Mouse (Mus musculus) heart, postnatal 36 days (tissue): ENCODE measurements around the gene Acvr1. TPM values are rescaled to one million over a fixed set of nuclear protein-coding genes. Genes with fewer than 3 reads are reported as not detected.
A peak's percentile ranks its signal among the peaks of the same experiment; 100 is the strongest.

Source experiments
- DNase-seq, 2 experiments: peaks; one replicate each; pipeline ENCODE4 v3.0.0; 2021 to 2022
- intact Hi-C: fragments of 180-260 bp; cut with DNase I; formaldehyde crosslinking; loops from one replicate; pipeline ENCODE4 v1.15.1; 2025
- total RNA-seq, 2 experiments: library from RNA; stranded (reverse); gene quantifications; 2 replicates each; pipeline ENCODE4 v1.2.3; 2021

The Acvr1 gene
- total RNA-seq, 2 experiments from 2014 or later = 16.0 to 16.8 TPM

DNA sequence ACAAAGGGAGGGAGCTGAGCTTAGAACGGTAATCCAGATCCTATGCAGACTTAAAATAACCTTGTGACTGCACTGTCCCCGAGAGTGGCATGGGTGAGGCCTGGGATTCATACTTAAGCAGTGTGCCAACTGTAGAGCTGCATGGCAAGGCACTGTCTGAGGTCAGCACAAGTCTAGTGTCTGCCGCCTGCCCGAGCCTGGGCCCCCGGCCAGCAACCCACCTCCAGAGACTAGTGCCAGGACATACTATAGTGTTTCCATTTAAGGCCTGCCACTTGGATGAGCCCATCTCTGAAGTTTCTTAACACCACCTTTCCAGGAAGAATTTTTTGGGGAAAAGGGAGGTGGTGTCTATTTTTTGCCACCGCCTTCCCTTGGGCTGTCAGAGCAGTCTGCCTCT lies 1.7 kb downstream of the Acvr1 start:
- DNase-seq = peak in 1 of 2 experiments; percentile 29

DNA sequence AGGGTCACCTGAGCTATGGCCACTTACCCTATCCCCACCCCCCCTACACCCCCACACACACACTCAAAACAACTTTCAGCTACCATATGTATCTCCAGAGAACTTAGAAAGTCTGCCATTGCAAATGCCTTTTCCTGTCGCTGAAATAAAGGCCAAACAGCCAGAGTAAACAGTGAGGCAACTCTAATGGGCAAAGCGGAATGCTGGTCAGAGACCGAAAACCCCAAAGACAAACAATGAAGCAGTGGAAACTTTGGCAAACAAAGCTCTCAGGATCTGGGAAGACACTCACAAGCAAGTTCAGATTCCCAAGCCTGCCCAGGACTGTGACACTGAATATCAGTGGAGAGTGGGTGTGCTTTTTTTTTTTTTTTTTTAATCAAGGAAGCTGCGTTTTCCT lies 4.8 kb downstream of the Acvr1 start:
- no peak for DNase-seq
- intact Hi-C loops = loop anchor here (10.0 kb wide), 2 partner anchors 47 to 367 kb away; partner anchors contain the start of gene Cytip

More for the DNA sequence above, 1.7 kb downstream of the Acvr1 start:
- intact Hi-C loops = loop anchor here (5.0 to 10.0 kb wide), 3 partner anchors 50 to 370 kb away; partner anchors contain the start of gene Cytip

DNA sequence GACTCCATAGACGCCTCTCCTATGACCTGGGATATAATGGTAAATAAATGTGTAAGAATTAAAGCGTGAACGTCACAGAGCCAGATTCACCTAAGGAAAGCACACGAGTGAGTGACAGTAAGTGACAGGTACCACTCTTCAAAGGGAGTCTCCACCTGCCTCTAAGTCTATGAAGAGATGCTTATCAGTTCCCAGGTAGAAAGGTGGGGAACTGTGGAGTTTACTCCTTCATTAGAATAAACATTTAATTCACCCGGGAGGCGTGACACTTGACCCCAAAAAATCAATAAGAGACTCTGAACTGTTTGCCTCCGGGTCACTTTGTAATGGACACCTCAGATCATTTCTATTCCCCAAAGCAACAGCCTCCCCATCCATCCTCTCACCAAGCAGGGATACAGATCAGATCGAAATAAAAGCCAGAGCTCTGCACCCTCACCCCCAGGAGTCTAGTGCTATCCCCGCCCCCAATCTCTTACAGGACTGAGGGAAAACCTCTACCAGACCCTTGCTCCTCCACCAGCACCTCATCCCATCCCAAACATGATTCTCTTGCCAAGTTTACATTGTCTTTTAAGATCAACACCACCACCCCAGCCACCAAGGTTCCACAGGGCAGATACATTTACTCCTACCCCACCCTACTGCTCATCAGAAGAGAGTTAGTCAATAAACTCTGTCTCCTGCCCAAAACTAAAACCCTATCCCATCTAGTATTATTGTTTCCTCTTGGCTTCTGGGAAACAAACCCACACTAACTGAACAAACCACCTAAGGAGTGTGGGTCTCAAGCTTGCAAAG lies 9.7 kb downstream of the Acvr1 start:
- no peak for DNase-seq
- intact Hi-C loops = no loop called here

DNA sequence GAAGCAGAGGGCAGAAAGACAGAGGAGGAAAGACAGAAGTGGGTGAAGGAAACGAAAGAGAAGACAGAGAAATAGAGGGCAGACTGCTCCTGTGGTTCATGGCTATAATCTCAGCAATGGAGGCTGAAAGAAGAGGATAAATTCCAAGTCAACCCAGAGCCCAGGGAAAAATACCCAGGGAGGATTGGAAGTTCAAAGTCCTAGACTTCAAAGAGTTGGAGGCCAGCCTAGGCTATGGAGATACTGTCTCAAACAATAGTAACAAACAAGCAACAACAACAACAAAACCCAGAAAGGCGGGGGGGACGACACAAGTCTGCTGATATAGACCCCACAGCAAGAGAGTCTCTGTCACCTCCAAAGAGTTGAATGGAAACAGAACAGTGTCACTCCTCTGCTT lies 14.7 kb downstream of the Acvr1 start:
- intact Hi-C loops = no loop called here
- no peak for DNase-seq

DNA sequence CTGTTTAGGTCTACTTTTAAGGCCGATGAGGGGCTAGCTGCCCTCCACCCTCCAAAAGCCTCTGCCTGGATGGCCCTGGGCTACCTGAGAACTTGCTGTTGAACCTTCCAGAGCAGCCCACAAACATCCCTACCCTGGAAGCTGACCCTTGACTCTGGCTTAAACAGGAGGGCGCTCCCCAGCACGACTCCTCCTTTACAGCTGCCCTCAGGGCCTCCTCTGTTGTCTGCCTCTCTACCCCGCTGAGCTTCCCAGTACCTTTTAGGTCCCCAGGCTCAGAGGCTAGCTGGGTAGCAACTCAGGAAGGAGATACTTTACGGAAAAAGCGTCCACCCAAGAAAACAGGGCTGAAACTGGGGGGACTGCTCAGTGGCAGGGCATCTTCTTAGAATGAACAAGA lies 15.1 kb downstream of the Acvr1 start:
- intact Hi-C loops = no loop called here
- DNase-seq = no peak

DNA sequence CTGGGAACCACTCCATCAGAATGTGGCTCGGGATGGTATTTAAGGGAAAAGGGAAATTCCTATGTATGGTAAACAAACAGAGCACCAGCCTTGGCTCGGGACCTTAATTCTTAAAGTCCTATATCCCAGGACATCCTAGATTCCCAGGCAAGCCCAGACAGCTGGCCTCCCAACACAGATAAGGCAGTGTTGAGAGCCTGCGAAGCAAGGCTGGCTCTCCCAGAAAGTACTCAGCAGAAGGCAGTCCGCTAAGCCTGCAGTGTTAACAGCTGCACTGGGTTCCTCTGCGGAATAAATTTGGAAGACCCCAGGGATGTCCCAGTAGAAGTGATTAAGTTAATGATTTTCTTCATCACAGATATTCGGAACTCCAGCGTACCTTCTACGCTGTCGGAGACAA lies 16.5 kb downstream of the Acvr1 start:
- intact Hi-C loops = no loop called here
- DNase-seq = no peak

DNA sequence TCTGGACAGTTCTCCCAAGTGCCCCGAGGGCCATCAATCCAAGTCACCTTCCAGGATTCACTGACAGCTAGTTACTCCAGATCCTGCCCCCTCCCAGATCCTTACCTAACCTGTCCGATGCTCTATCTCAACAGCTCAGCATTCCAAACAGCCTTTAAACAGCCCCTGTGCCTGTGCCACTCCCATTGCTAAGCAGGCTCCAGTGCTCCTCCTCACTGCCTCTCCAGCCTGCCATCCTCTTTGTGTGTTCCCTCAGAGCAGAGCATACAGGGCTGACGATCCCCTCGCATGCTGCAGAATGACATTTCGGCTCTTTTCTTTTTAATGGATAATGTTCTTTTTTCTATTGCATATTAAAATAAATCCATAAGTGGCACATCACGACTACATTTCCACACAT lies 17.0 kb downstream of the Acvr1 start:
- DNase-seq = no peak
- intact Hi-C loops = no loop called here

DNA sequence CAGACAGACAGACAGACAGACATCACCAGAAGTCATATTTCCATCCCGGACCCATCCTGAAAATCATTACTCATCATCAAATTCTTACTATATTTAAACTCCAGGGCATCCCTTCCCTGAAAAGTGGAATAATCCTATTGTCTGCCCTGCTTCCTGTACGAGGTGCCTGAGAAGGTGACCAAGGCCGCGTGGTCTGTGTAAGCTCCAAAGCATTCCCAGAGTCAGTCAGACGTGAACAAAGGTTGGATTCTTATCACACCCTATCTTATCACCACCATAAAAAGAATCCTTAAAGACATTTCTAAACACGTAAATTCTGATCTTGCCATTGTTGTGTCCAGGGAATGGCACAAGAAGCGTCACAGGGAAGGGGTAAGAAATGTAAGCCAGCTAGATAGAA lies 18.0 kb downstream of the Acvr1 start:
- intact Hi-C loops = no loop called here
- no peak for DNase-seq

DNA sequence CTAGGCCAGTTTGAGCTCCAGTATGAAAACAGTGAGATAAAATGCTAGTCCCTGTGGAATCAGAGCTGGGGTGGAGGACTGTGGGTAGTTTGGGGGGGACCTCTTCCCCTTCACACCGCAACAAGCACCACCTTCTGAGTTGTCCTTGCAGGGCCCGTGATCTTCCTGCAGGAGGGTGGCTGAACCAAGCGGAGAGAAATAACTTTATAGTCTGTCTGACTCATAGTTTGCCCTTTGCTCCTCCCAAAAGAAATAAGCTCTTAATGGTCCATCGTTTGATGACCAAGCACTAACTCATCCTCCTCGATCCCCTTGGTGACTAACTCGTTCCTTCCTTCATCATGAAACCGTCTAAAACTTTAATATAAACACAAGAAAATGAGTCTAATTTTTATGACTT lies 20.7 kb downstream of the Acvr1 start:
- intact Hi-C loops = no loop called here

DNA sequence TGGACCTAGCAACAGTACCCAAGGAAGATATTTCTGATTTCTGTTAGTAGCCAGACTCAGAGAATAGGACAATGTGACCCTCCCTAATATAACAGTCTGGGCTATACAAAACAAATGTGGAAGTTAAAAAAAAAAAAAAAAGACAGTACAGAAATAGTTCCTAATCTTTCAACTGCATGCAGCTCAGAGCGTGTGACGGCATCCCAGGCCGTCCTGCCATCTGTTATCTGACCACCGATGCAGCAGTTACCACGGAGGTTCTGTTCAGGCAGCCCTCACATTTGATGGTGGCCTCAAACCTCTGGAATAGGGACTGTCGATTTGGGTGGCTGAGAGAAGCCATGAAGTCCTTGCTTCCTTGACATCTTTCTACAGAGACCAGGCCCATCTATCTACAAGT lies 22.6 kb downstream of the Acvr1 start:
- intact Hi-C loops = no loop called here
- no peak for DNase-seq

More for the DNA sequence above, 20.7 kb downstream of the Acvr1 start:
- no peak for DNase-seq

DNA sequence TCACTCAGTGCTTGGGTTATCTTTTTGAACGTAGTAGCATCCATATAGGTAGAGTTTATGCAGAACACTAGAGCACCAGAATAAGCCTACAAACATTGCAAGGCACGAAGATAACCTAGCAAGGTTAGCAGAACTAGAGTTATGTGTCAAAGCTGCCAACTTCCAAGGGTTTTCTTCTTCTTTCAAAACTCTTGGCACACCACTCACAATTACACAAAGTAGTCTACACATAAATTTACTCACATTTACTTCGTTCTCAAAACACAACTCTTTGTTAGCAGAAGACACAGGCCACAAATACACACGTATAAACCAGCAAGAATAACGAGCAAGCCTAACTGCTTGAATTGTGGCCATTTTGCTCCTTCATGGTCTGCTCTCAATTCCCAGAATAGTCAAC lies 23.7 kb downstream of the Acvr1 start:
- intact Hi-C loops = no loop called here
- DNase-seq = no peak

DNA sequence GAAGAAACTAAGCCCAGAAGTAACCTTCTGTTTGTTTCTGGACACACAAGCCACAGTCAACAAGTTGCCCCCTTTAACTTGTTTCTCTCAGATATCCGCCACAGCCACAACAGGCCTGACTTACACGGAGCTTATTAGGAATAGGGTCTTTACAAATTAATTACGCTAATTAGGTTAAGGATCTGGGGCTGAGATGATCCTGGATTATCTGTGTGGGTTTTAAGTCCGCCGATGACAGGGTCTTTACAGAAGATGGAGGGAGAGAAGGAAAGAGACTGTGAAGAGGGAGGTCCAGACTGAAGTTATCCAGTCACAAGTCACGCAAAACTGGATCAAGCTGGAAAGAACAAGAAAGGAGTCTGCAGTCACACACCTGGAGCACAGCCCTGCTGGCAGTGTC lies 28.8 kb downstream of the Acvr1 start:
- no peak for DNase-seq
- intact Hi-C loops = no loop called here

DNA sequence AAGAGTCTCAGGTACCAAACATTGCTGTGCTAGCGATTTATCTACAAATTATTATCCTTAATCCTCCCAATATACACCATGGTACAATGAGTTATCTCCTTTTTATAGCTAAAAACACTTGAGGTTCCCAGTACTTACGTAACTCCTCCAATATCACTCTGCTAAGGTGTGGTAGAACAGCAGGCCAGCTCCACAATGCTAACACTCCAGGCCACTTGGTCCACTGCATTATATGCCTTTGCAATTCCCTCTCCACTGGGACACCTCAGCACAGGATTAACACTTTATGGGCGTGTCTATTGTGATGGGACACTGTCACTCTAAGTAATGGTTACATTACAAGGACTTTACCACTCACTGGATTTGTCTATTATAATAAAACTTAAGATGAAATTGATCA lies 30.2 kb downstream of the Acvr1 start:
- intact Hi-C loops = no loop called here
- DNase-seq = no peak

DNA sequence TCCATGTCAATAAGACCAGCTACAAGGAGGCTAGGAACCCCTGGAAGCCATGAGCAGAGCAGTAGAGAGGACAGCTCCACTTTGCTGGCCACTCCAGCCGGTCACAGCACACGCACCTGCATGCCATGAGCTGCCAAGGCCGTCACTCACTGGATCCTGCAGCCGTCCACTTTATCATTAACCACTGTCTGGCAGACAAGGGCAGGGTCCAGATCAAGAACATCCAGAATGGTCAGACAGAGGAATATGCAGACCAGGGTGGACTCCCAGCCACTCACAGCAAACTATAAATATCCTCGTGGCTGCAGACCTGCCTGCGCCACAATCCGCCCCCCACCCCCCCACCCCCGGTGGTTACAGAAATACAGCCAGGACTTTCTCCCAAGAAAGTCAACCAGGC lies 31.7 kb downstream of the Acvr1 start:
- no peak for DNase-seq
- intact Hi-C loops = no loop called here

DNA sequence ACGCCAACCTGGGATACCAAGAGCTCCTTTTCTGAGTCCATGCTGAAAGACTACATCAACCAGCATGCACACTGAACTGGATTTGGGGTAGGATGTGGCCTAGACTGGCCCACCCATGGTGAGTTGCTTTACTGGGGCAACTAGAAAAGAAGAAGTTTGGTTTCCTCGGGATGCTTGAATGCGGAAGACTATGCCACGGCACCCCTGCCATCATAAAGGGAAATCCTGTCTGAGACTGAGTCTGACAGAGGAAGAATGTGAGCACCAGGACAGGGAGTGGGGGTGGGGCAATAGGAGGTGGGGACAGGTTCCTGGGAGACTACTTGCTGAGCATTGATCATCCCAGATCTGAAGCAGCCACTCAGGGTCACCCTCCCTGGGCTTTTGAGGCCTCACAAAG lies 32.6 kb downstream of the Acvr1 start:
- no peak for DNase-seq
- intact Hi-C loops = no loop called here

DNA sequence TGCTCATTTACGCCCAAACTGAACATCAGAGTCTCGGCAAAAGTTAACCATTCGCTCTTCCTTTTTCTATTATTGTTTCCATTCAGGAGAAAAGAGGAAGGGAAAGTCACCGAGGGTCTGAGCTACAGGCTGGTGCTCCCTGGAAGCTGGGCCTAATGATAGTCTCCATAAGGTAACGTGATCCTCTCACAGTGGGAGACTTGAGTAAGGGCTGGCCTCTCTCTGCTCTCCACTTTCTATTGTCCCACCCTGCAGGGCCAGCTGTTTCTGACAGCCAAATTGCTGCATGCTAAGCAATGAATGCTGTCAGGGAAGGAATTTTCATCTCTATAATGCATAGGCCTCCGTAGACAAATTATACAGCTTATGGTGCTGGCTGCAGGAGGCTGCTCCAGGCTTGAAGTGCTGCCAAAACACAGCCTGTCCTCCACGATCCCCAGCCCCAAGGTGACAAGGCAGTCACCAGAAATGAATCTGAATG lies 33.4 kb downstream of the Acvr1 start:
- DNase-seq = no peak
- intact Hi-C loops = loop anchor here (2.0 kb wide), 2 partner anchors 33 to 57 kb away; partner anchors contain the start of genes Acvr1 and Upp2

DNA sequence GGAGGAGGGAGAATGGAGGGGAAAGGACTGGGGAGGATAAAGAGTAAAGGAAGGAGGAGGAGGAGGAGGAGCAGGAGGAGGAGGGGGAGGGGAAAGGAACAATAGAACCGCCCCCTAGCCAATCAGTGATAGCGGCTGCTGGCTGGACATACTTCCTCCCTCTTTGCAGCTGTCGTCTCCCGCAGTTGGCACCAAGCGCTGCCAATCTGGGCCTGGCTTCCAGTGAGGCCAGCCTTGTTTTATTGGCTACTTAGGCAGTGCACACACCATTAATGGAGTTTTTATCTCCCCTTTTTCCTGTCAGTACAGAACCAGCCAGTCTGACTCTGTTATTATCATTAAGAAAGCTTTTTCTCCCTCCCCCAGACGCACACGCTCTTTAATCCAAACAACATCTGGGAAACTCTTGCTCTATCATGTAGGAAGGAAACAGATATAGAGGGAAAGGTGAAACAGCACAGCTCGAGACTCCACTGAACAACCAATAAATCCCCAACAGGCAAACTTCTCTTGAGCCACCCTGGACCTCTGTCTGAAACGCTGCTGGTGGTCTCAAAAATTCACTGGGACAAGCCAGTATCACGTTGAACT lies 34.6 kb downstream of the Acvr1 start:
- intact Hi-C loops = loop anchor here (2.0 kb wide), 2 partner anchors 34 to 56 kb away; partner anchors contain the start of genes Acvr1 and Upp2

DNA sequence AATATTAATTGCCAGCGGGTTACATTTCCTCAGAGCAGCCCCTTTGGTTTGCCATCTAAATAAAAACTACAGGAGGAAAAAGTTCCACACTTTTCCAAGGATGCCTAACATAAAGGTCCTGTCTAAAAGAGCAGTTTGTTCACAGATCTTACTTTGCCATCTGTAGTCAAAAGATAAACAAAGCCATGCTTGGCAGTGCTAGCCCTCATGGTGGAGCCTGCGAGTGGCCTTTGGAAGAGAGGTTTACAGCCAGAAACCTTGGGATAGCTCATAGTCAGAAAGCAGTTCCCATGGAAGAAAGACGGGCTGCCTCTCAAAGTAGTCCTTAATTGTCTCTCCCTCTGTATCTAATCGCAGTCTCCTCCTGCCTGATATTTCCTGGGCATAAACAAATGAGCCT lies 36.4 kb downstream of the Acvr1 start:
- DNase-seq = no peak
- intact Hi-C loops = no loop called here

More for the DNA sequence above, 34.6 kb downstream of the Acvr1 start:
- DNase-seq = peak; percentile 79 to 80

DNA sequence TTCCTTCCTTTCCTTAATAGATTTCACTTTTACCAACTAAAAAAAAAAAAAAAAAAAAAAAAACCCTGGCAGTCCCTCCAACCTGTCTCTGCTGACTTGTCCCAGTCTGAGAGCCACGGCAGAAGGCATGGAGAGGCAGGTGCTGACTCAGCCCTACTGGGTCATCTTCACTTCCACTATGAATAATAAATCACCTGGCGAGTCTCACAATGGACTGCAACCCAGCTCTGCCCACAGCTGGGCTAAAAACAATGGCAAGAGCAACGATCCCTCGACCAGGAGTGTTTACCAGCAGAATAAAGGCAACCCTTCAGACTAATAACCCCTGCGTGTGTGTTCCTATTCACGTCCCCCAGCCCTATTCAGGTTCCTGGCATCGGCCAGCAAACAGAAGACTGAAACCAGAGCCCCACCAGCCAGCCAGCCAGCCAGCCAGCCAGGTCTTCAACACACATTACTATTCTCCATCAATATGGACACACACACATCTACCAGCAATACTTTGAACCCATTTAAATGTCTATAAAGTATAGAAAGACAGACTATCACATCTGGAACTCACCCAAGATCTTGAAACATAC lies 37.0 kb downstream of the Acvr1 start:
- DNase-seq = no peak
- intact Hi-C loops = no loop called here

DNA sequence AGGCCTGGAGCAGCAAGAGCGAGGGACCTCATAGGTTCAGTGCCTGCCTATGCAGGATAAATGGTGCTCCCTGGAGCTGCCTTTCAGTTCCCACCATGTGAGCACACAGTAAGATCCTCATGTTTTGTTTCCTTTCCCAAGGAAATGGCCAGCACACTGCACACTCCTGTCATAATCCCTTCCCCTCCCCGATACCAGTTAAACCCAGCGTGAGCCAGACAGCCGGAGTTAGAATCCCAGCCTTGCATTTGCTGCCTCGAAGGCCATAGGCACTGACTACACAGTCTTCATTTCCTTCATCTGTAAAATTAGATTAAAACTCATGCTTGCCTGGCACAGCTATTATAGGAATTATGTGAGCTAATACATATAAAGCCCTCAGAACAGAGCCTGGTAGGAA lies 37.6 kb downstream of the Acvr1 start:
- intact Hi-C loops = no loop called here
- DNase-seq = no peak

DNA sequence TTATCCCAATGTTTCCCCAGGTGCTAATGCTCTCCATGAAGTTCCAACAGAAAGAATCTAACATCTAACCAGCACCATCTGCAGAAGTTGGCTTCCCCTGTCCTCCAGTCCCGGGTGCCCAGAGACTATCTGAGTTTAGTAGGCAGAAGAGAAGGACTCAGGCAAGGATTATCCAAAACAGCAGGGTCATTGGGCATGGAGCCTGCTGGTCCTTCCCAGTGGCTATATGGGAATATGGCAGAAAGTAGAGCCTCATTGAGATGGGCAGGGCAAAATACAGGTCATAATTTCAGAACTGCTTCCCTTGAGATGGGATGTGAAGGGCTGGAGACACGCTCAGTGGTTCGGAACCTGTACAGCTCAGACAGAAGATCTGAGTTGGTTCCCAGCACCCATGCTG lies 39.2 kb downstream of the Acvr1 start:
- DNase-seq = no peak
- intact Hi-C loops = no loop called here

DNA sequence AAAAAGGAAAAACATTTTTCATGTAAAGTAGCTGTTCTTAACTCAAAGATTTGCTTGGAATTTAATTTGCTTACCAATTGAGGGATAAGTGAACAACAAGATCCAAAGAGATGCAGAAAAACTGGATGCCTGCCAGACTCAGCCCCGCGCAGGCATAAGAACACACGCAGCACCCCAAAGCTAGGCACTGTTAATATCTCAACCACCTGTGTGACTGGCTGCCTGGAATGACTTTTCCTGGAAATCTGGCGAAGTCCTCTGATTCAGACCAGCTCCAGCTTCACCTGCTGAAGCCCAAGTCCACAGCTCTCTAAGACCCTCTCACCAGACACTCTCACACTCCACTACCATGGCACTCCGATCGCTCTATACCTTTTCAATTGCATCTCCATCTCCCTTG lies 42.6 kb downstream of the Acvr1 start:
- no peak for DNase-seq
- intact Hi-C loops = no loop called here
